Mouse (Mus musculus) heart, embryonic 12.5 days (tissue): Measurements from ENCODE around the gene Ip6k2. TPM values are rescaled to one million over a fixed set of nuclear protein-coding genes. Genes with fewer than 3 reads are reported as not detected.

ENCODE experiments used
- ATAC-seq: fragments of 200-750 bp; cut with Nextera tagmentation; 2 replicates; pipeline ENCODE4 v1.8.0; 2017; ENCODE audit warnings: moderate TSS enrichment, moderate library complexity; ENCODE audit not compliant: insufficient number of reproducible peaks, low FRiP score
- H3K27ac ChIP-seq: fragments of 300-500 bp; sonication (generic); 2 replicates; pipeline ENCODE4 v1.5.1; 2016; ENCODE audit warnings: mild to moderate bottlenecking, moderate library complexity; ENCODE audit not compliant: poor library complexity, severe bottlenecking
- H3K27me3 ChIP-seq: fragments of 300-500 bp; sonication (generic); replicated peaks from 2 replicates; pipeline ENCODE4 v1.6.1; 2016; ENCODE audit warnings: mild to moderate bottlenecking, moderate library complexity
- H3K36me3 ChIP-seq: fragments of 300-500 bp; sonication (generic); 2 replicates; pipeline ENCODE4 v1.6.1; 2016; ENCODE audit warnings: mild to moderate bottlenecking, moderate library complexity
- H3K4me1 ChIP-seq: fragments of 300-500 bp; sonication (generic); replicated peaks from 2 replicates; pipeline ENCODE4 v1.6.1; 2016; ENCODE audit warnings: mild to moderate bottlenecking
- H3K4me2 ChIP-seq: fragments of 300-500 bp; sonication (generic); 2 replicates; pipeline ENCODE4 v1.6.1; 2016; ENCODE audit warnings: mild to moderate bottlenecking, moderate library complexity
- H3K4me3 ChIP-seq: fragments of 300-500 bp; sonication (generic); 2 replicates; pipeline ENCODE4 v1.5.1; 2016; ENCODE audit warnings: mild to moderate bottlenecking
- H3K9ac ChIP-seq: fragments of 300-500 bp; sonication (generic); 2 replicates; pipeline ENCODE4 v1.6.1; 2016; ENCODE audit warnings: mild to moderate bottlenecking, moderate library complexity
- H3K9me3 ChIP-seq: fragments of 300-500 bp; sonication (generic); replicated peaks from 2 replicates; pipeline ENCODE4 v1.6.1; 2016; ENCODE audit warnings: mild to moderate bottlenecking, moderate library complexity
- WGBS: fragments of 180-500 bp; shearing (Covaris S2); methylation state at CpG from one replicate; pipeline ENCODE4 v1.1.7; 2016; 5-methylcytosine and 5-hydroxymethylcytosine counted together
- polyA plus RNA-seq: library from polyadenylated mRNA; unstranded; fragments of >200 nt; fragmentation: Nextera tagmentation; extraction: Ambion mirVana; gene quantifications from 2 replicates; pipeline ENCODE4 v1.2.1, GENCODE M21; 2016

The Ip6k2 gene
- polyA plus RNA-seq, 1 experiment from 2014 or later = 45.1 TPM

GRCm38 (mm10) chr9:108753326-108753725 lies 30.3 kb upstream of the Ip6k2 start:
- H3K27me3 ChIP-seq = no peaks in the 10 kb centered on the region

GRCm38 (mm10) chr9:108753976-108754375 lies 29.6 kb upstream of the Ip6k2 start:
- Histone ChIP-seq H3K4me1 (peaks cover 6% of the 10 kb centered on the region), H3K36me3 (no peaks in the 10 kb centered on the region), H3K9ac (no peak overlapping the region), H3K27ac (no peak overlapping the region), H3K4me3 (no peak overlapping the region), H3K4me2 (no peak overlapping the region), H3K9me3 (no peaks in the 10 kb centered on the region), H3K27me3 (no peaks in the 10 kb centered on the region)
- WGBS = 79% methylated on average over 3 of the region's 3 CpGs
- no peak for ATAC-seq

More at GRCm38 (mm10) chr9:108753326-108753725, 30.3 kb upstream of the Ip6k2 start:
- Histone ChIP-seq H3K4me1 (peaks cover 12% of the 10 kb centered on the region), H3K9me3 (no peaks in the 10 kb centered on the region), H3K27ac (no peak overlapping the region), H3K36me3 (no peaks in the 10 kb centered on the region), H3K4me2 (no peak overlapping the region), H3K4me3 (no peak overlapping the region), H3K9ac (no peak overlapping the region)
- WGBS = 68% methylated on average over 9 of the region's 9 CpGs
- ATAC-seq = no peak

- H3K4me3 ChIP-seq = no peak overlapping the region
- no peak overlapping the region for H3K4me2 ChIP-seq
- peaks cover 1% of the 10 kb centered on the region; the same call in 1 of the 2 replicates for H3K4me1 ChIP-seq
- 89% methylated on average over 5 of the region's 5 CpGs for WGBS
- no peaks in the 10 kb centered on the region for H3K36me3 ChIP-seq
- H3K9ac ChIP-seq = no peak overlapping the region
- ATAC-seq = no peak
- H3K9me3 ChIP-seq = no peaks in the 10 kb centered on the region; the same call in 1 of the 2 replicates
- no peaks in the 10 kb centered on the region for H3K27me3 ChIP-seq
- no peak overlapping the region for H3K27ac ChIP-seq
Measured at GRCm38 (mm10) chr9:108754423-108754822, 29.2 kb upstream of the Ip6k2 start.

- ATAC-seq = 0 out of 2 replicates have a peak, but pooled peaks have one; percentile 11
- Histone ChIP-seq H3K36me3 (no peaks in the 10 kb centered on the region), H3K4me2 (no peak overlapping the region), H3K9me3 (no peaks in the 10 kb centered on the region; the same call in 1 of the 2 replicates), H3K4me1 (no peaks in the 10 kb centered on the region), H3K9ac (no peak overlapping the region), H3K27me3 (no peaks in the 10 kb centered on the region), H3K27ac (no peak overlapping the region), H3K4me3 (no peak overlapping the region)
- 41% methylated on average over 6 of the region's 6 CpGs for WGBS
Measured at GRCm38 (mm10) chr9:108757406-108757805, 26.2 kb upstream of the Ip6k2 start.

- Histone ChIP-seq H3K9ac (no peak overlapping the region), H3K4me2 (no peak overlapping the region), H3K4me1 (no peaks in the 10 kb centered on the region), H3K27me3 (no peaks in the 10 kb centered on the region), H3K36me3 (no peaks in the 10 kb centered on the region), H3K4me3 (no peak overlapping the region), H3K27ac (no peak overlapping the region), H3K9me3 (no peaks in the 10 kb centered on the region; the same call in 1 of the 2 replicates)
- 91% methylated on average over 20 of the region's 20 CpGs for WGBS
- no peak for ATAC-seq
Measured at GRCm38 (mm10) chr9:108759121-108759520, 24.5 kb upstream of the Ip6k2 start.

GRCm38 (mm10) chr9:108759805-108760204 lies 23.8 kb upstream of the Ip6k2 start:
- no peaks in the 10 kb centered on the region; the same call in 1 of the 2 replicates for H3K9me3 ChIP-seq
- no peak overlapping the region for H3K4me2 ChIP-seq
- no peaks in the 10 kb centered on the region for H3K36me3 ChIP-seq
- no peak overlapping the region for H3K9ac ChIP-seq
- WGBS = 63% methylated on average over 2 of the region's 2 CpGs
- ATAC-seq = no peak
- no peak overlapping the region for H3K4me3 ChIP-seq
- H3K27ac ChIP-seq = no peak overlapping the region
- no peaks in the 10 kb centered on the region for H3K4me1 ChIP-seq
- no peaks in the 10 kb centered on the region for H3K27me3 ChIP-seq

GRCm38 (mm10) chr9:108761561-108761960 lies 22.0 kb upstream of the Ip6k2 start:
- no peaks in the 10 kb centered on the region; the same call in 1 of the 2 replicates for H3K9me3 ChIP-seq
- H3K9ac ChIP-seq = no peak overlapping the region
- no peaks in the 10 kb centered on the region for H3K4me1 ChIP-seq
- no peaks in the 10 kb centered on the region for H3K36me3 ChIP-seq
- H3K27ac ChIP-seq = no peak overlapping the region
- H3K4me3 ChIP-seq = no peak overlapping the region
- no peak for ATAC-seq
- H3K4me2 ChIP-seq = no peak overlapping the region
- H3K27me3 ChIP-seq = no peaks in the 10 kb centered on the region

- Histone ChIP-seq H3K4me2 (no peak overlapping the region), H3K27ac (no peak overlapping the region), H3K4me3 (no peak overlapping the region), H3K9ac (no peak overlapping the region), H3K36me3 (no peaks in the 10 kb centered on the region), H3K27me3 (no peaks in the 10 kb centered on the region), H3K4me1 (no peaks in the 10 kb centered on the region), H3K9me3 (no peaks in the 10 kb centered on the region)
- 59% methylated on average over 10 of the region's 10 CpGs for WGBS
- no peak for ATAC-seq
Measured at GRCm38 (mm10) chr9:108764971-108765370, 18.6 kb upstream of the Ip6k2 start.

GRCm38 (mm10) chr9:108776614-108777013 lies 7.0 kb upstream of the Ip6k2 start:
- no peaks in the 10 kb centered on the region; the same call in 1 of the 2 replicates for H3K27me3 ChIP-seq
- no peak overlapping the region for H3K9ac ChIP-seq
- H3K36me3 ChIP-seq = no peaks in the 10 kb centered on the region
- 81% methylated on average over 4 of the region's 4 CpGs for WGBS
- ATAC-seq = no peak
- no peak overlapping the region for H3K27ac ChIP-seq
- H3K4me3 ChIP-seq = no peak overlapping the region
- H3K4me2 ChIP-seq = no peak overlapping the region
- 0 out of 2 replicates have a peak, but pooled peaks cover 3% of the 10 kb centered on the region for H3K4me1 ChIP-seq
- H3K9me3 ChIP-seq = peaks cover 5% of the 10 kb centered on the region

GRCm38 (mm10) chr9:108777276-108777675 lies 6.3 kb upstream of the Ip6k2 start:
- WGBS = 75% methylated on average over 4 of the region's 4 CpGs
- Histone ChIP-seq H3K4me3 (no peak overlapping the region), H3K27me3 (no peaks in the 10 kb centered on the region; the same call in 1 of the 2 replicates), H3K9me3 (peaks cover 5% of the 10 kb centered on the region), H3K9ac (no peak overlapping the region), H3K36me3 (no peaks in the 10 kb centered on the region), H3K4me2 (no peak overlapping the region), H3K4me1 (peaks cover 8% of the 10 kb centered on the region; the same call in 1 of the 2 replicates), H3K27ac (no peak overlapping the region)
- no peak for ATAC-seq

- H3K9ac ChIP-seq = no peak overlapping the region
- H3K27ac ChIP-seq = no peak overlapping the region
- H3K27me3 ChIP-seq = no peaks in the 10 kb centered on the region
- no peak for ATAC-seq
- H3K4me1 ChIP-seq = peaks cover 22% of the 10 kb centered on the region
- no peaks in the 10 kb centered on the region; the same call in 1 of the 2 replicates for H3K9me3 ChIP-seq
- H3K36me3 ChIP-seq = no peaks in the 10 kb centered on the region
- 51% methylated on average over 5 of the region's 5 CpGs for WGBS
- no peak overlapping the region for H3K4me3 ChIP-seq
- no peak overlapping the region for H3K4me2 ChIP-seq
Measured at GRCm38 (mm10) chr9:108780959-108781358, 2.6 kb upstream of the Ip6k2 start.

- H3K27me3 ChIP-seq = no peaks in the 10 kb centered on the region
- peaks cover 29% of the 10 kb centered on the region for H3K4me1 ChIP-seq
- ATAC-seq = no peak
- H3K9me3 ChIP-seq = no peaks in the 10 kb centered on the region; the same call in 1 of the 2 replicates
- WGBS = 56% methylated on average over 4 of the region's 4 CpGs
- no peak overlapping the region for H3K4me2 ChIP-seq
- no peak overlapping the region for H3K27ac ChIP-seq
- no peak overlapping the region for H3K4me3 ChIP-seq
- no peak overlapping the region for H3K9ac ChIP-seq
- peaks cover 1% of the 10 kb centered on the region; the same call in 1 of the 2 replicates for H3K36me3 ChIP-seq
Measured at GRCm38 (mm10) chr9:108781891-108782290, 1.7 kb upstream of the Ip6k2 start.
